ENCODE assay signal across 25 mouse cellular contexts in genomic region chr16:46006261-46006660, GRCm38 (mm10). TPM values are rescaled to one million over a fixed set of nuclear protein-coding genes. Genes with fewer than 3 reads are reported as not detected.
DNase-seq lines count a peak whose midpoint lies in the region; ATAC-seq and TF ChIP-seq lines count a peak whose summit lies in the region.
"Had no signal": no experiment of that assay in that cellular context is flagged by ENCODE, and none has a peak within 500 bp of the region (broad histone marks: within the 10 kb centered on the region; RNA-seq: fewer than 3 reads in every experiment).

No protein-coding gene starts in this region.

- WGBS in spleen, adult 2 months = 73% methylated on average over 10 of the region's 10 CpGs
- 16% methylated on average over 10 of the region's 10 CpGs for WGBS in thymus, adult 2 months

- peak; percentile 17 for ATAC-seq in activated CD4-positive, CD25-positive, alpha-beta regulatory T cell, adult 4 months
- ATAC-seq: intestine, embryonic 15.5 days; liver, postnatal 0 days; lung, postnatal 0 days had no signal

- H3K27ac ChIP-seq in spleen, adult 2 months (ENCODE audit: insufficient read depth, low read length) = peak overlapping the region; percentile 61
- peak overlapping the region; percentile 24; the same call in 1 of the 2 replicates for H3K27ac ChIP-seq in thymus, adult 2 months (ENCODE audit: control insufficient read depth, insufficient read depth, low read length)
- H3K27ac ChIP-seq: embryonic facial prominence, embryonic 12.5 days; heart, adult 2 months; heart, embryonic 13.5 days; hindbrain, embryonic 13.5 days; intestine, embryonic 15.5 days; limb, embryonic 10.5 days; macrophage; neural tube, embryonic 15.5 days; stomach, embryonic 15.5 days had no signal

- no peak for TF ChIP-seq POLR2A in spleen, adult 2 months (IDR thresholded peaks at IDR 0.05; ENCODE audit: low read depth, low read length)
- TF ChIP-seq POLR2A in thymus, adult 2 months (IDR thresholded peaks at IDR 0.05; ENCODE audit: control insufficient read depth, extremely low read depth, insufficient read depth, low read length, poor library complexity) = no peak

- H3K4me3 ChIP-seq in spleen, adult 2 months (ENCODE audit: extremely low read depth, insufficient read depth, insufficient read length) = no peak overlapping the region
- no peak overlapping the region for H3K4me3 ChIP-seq in thymus, adult 2 months (ENCODE audit: control insufficient read depth, insufficient read depth, low read length)
- H3K4me3 ChIP-seq: embryonic facial prominence, embryonic 12.5 days; heart, adult 2 months; heart, embryonic 13.5 days; hindbrain, embryonic 13.5 days; intestine, embryonic 15.5 days; limb, embryonic 10.5 days; neural tube, embryonic 15.5 days; stomach, embryonic 15.5 days had no signal

- H3K4me1 ChIP-seq in spleen, adult 2 months (ENCODE audit: control insufficient read depth, insufficient read depth, insufficient read length) = peaks cover 8% of the 10 kb centered on the region; the same call in 1 of the 2 replicates
- peaks cover 29% of the 10 kb centered on the region for H3K4me1 ChIP-seq in thymus, adult 2 months (replicated peaks; ENCODE audit: control insufficient read depth, insufficient read depth, low read length)
- H3K4me1 ChIP-seq: intestine, embryonic 15.5 days; stomach, embryonic 15.5 days had no signal

- DNase-seq in spleen, adult 2 months (ENCODE audit: low read depth in 1 of 2, low spot score in 2 of 2) = peak; percentile 5 to 42
- no peak for DNase-seq in spleen, postnatal 10 days (ENCODE audit: low spot score in 2 of 2)
- peak; percentile 70 for DNase-seq in thymus, adult 2 months
- DNase-seq in thymus, postnatal 4 days = peak; percentile 63
- DNase-seq in urinary bladder, postnatal 14 days (ENCODE audit: low spot score) = no peak
- DNase-seq in urinary bladder, adult 18-20 months (ENCODE audit: low spot score in 2 of 2) = no peak
- DNase-seq in urinary bladder, postnatal 36 days (ENCODE audit: low spot score in 2 of 2) = no peak
- DNase-seq: cerebellum, adult 18-20 months; cerebellum, postnatal 25 days; gastrocnemius, postnatal 36 days; heart, adult 2 months; heart, postnatal 14 days; kidney, adult 8-10 months; kidney, postnatal 10 days; liver, postnatal 0 days had no signal

- H3K27me3 ChIP-seq in spleen, adult 2 months (ENCODE audit: control insufficient read depth, insufficient read depth, low read length) = no peaks in the 10 kb centered on the region
- H3K27me3 ChIP-seq in thymus, adult 2 months (ENCODE audit: control insufficient read depth, insufficient read depth, low read length) = no peaks in the 10 kb centered on the region
- H3K27me3 ChIP-seq: intestine, embryonic 15.5 days; neural tube, embryonic 15.5 days; stomach, embryonic 15.5 days had no signal

- H3K36me3 ChIP-seq in spleen, adult 2 months (ENCODE audit: control insufficient read depth, insufficient read depth, low read length) = no peaks in the 10 kb centered on the region
- H3K36me3 ChIP-seq in thymus, adult 2 months (ENCODE audit: control insufficient read depth, insufficient read depth, low read length) = no peaks in the 10 kb centered on the region
- H3K36me3 ChIP-seq: embryonic facial prominence, embryonic 12.5 days; heart, embryonic 13.5 days; hindbrain, embryonic 13.5 days; intestine, embryonic 15.5 days; limb, embryonic 10.5 days; neural tube, embryonic 15.5 days; stomach, embryonic 15.5 days had no signal

- TF ChIP-seq CTCF in spleen, adult 2 months (IDR thresholded peaks at IDR 0.05; ENCODE audit: extremely low read depth, insufficient read depth, insufficient read length, insufficient replicate concordance) = no peak
- peak; percentile 33; the same call in 1 of the 2 replicates for TF ChIP-seq CTCF in thymus, adult 2 months (IDR thresholded peaks at IDR 0.05; ENCODE audit: borderline replicate concordance, control insufficient read depth, extremely low read depth, insufficient read depth, low read length, poor library complexity)

RNA-seq across cellular contexts. Expression of gene Plcxd2, which starts 3.8 kb away (rescaled TPM):
- polyA plus RNA-seq in spleen, adult 2 months (2012; rRNA removed) = 1.7 and 1.9 TPM in 2 replicates
- polyA plus RNA-seq in activated CD4-positive, CD25-positive, alpha-beta regulatory T cell, adult 4 months (2017; shearing (Covaris generic)) = 1 to 10 TPM; 3.2 to 6.8 TPM
- 13.8 and 16.2 TPM in 2 replicates for polyA plus RNA-seq in thymus, adult 2 months (2012; rRNA removed)

RNA-seq across cellular contexts. Expression of gene Phldb2, which starts 52.9 kb away (rescaled TPM):
- 4.7 and 5.0 TPM in 2 replicates for polyA plus RNA-seq in spleen, adult 2 months (2012; rRNA removed)
- not detected for polyA plus RNA-seq in activated CD4-positive, CD25-positive, alpha-beta regulatory T cell, adult 4 months (2017; shearing (Covaris generic))
- 0.94 and 1.8 TPM in 2 replicates for polyA plus RNA-seq in thymus, adult 2 months (2012; rRNA removed)

Comparison
In these comparisons a context has a peak if more than half of its experiments do, and no peak if none do; other contexts are left out.
1. DNase-seq: peak in spleen, adult 2 months (2 of 2), thymus, adult 2 months (single experiment) and thymus, postnatal 4 days (single experiment); none in spleen, postnatal 10 days (0 of 2), urinary bladder, postnatal 14 days (single experiment), urinary bladder, adult 18-20 months (0 of 2) and urinary bladder, postnatal 36 days (0 of 2).